Mouse (Mus musculus) ES-E14 (cell line): ENCODE data around the gene Mettl3. TPM values are rescaled to one million over a fixed set of nuclear protein-coding genes. Genes with fewer than 3 reads are reported as not detected.
A peak's percentile ranks its signal among the peaks of the same experiment; 100 is the strongest.

Source experiments
- DNase-seq: peaks from one replicate; pipeline ENCODE4 v3.0.0-alpha.2; 2013; ENCODE audit warnings: low read depth, low spot score
- H3K27ac ChIP-seq: 2 replicates; pipeline ENCODE4 v1.5.1; 2012; ENCODE audit warnings: low read depth, mild to moderate bottlenecking, low read length, moderate library complexity, mixed read lengths; ENCODE audit not compliant: poor library complexity, insufficient read depth, severe bottlenecking
- H3K36me3 ChIP-seq: 2 replicates; pipeline ENCODE4 v1.6.1; 2012; ENCODE audit warnings: mild to moderate bottlenecking, low read length, moderate library complexity, mixed read lengths; ENCODE audit not compliant: control insufficient read depth, poor library complexity, insufficient read depth, severe bottlenecking
- H3K4me1 ChIP-seq, 2 experiments: fragments of 150-350 bp in 1 of 2; sonication (generic) in 1 of 2; 2 replicates each; pipeline ENCODE4 v1.6.1; 2012; ENCODE audit warnings: low read length in 2 of 2, mild to moderate bottlenecking in 1 of 2, mixed read lengths in 1 of 2; ENCODE audit not compliant: control insufficient read depth in 2 of 2, insufficient read depth in 2 of 2, poor library complexity in 1 of 2
- H3K4me3 ChIP-seq, 2 experiments: fragments of 150-350 bp in 1 of 2; sonication (generic) in 1 of 2; 2 replicates each; pipeline ENCODE4 v1.5.1; 2012; ENCODE audit warnings: low read length in 2 of 2, low read depth in 1 of 2, mild to moderate bottlenecking in 1 of 2, mixed read lengths in 1 of 2; ENCODE audit not compliant: insufficient read depth in 1 of 2, poor library complexity in 1 of 2, severe bottlenecking in 1 of 2
- H3K9ac ChIP-seq: 2 replicates; pipeline ENCODE4 v1.6.1; 2012; ENCODE audit warnings: low read depth, mild to moderate bottlenecking, low read length, mixed read lengths; ENCODE audit not compliant: poor library complexity, insufficient read depth, severe bottlenecking
- H3K9me3 ChIP-seq: fragments of 150-350 bp; sonication (generic); 2 replicates; pipeline ENCODE4 v1.6.1; 2012; ENCODE audit warnings: low read depth, mild to moderate bottlenecking, low read length; ENCODE audit not compliant: control insufficient read depth, insufficient read depth
- CHD2 ChIP-seq: IDR thresholded peaks from 2 replicates; pipeline ENCODE4 v1.6.1; 2014; ENCODE audit warnings: mild to moderate bottlenecking, low read depth, low read length, inconsistent platforms
- HCFC1 ChIP-seq: IDR thresholded peaks from 2 replicates; pipeline ENCODE4 v1.6.1; 2012; ENCODE audit warnings: low read length, inconsistent platforms, borderline replicate concordance; ENCODE audit not compliant: insufficient read depth
- MAFK ChIP-seq: IDR thresholded peaks from 2 replicates; pipeline ENCODE4 v1.6.1; 2014; ENCODE audit warnings: mild to moderate bottlenecking, low read depth, low read length, inconsistent platforms; ENCODE audit not compliant: insufficient read depth
- ZC3H11A ChIP-seq: IDR thresholded peaks from 2 replicates; pipeline ENCODE4 v1.6.1; 2012; ENCODE audit warnings: low read depth, mild to moderate bottlenecking, inconsistent platforms, low read length, borderline replicate concordance
- ZNF384 ChIP-seq: IDR thresholded peaks from 2 replicates; pipeline ENCODE4 v1.6.1; 2012; ENCODE audit warnings: low read depth, low read length, inconsistent platforms
- in situ Hi-C, 2 experiments: fragments of 600-800 bp; cut with MboI; formaldehyde crosslinking; loops; one replicate each; pipeline ENCODE4 v1.15.1; 2025; ENCODE audit warnings: low sequenced_read_pairs in 2 of 2, inconsistent platforms in 1 of 2; ENCODE audit not compliant: unreplicated experiment in 2 of 2
- total RNA-seq: library from RNA; depleted of rRNA; stranded (reverse); fragments of 300-350 nt; gene quantifications from 2 replicates; pipeline ENCODE4 v1.2.3, GENCODE M21; 2012; rRNA removed

The Mettl3 gene
- 22.0 and 50.3 TPM in 2 replicates for total RNA-seq

- H3K36me3 ChIP-seq: peaks cover 5% of the 10 kb centered on the region
- in situ Hi-C loops: no loop called here
- H3K9ac ChIP-seq: peak within 1 kb of the TSS; percentile 92
- DNase-seq: peak; percentile 87
- no peaks in the 10 kb centered on the region for H3K4me1 ChIP-seq
- H3K27ac ChIP-seq: peak within 1 kb of the TSS; percentile 96
- TF ChIP-seq ZC3H11A (no peak), CHD2 (no peak), HCFC1 (peak; percentile 92), MAFK (no peak)
- peak within 1 kb of the TSS; percentile 83 to 84 for H3K4me3 ChIP-seq
- H3K9me3 ChIP-seq: no peaks in the 10 kb centered on the region
Observed at GRCm38 (mm10) chr14:52304644-52305271, at the start of gene Mettl3. Gene Mettl3, minus strand, starts transcription at chr14:52305128.

- H3K9me3 ChIP-seq: no peaks in the 10 kb centered on the region
- no peak overlapping the region for H3K27ac ChIP-seq
- DNase-seq: no peak
- no peak overlapping the region for H3K9ac ChIP-seq
- in situ Hi-C loops: loop anchor here in 1 of 2 experiments (25.0 kb wide), 1 partner anchor 427 kb away; the partner anchor contains the start of genes Ndrg2, Rnase13 and Tppp2
- no peak overlapping the region for H3K4me3 ChIP-seq
- H3K4me1 ChIP-seq: peaks cover 0 to 2% of the 10 kb centered on the region in 2 experiments; a peak in 2 of 4 replicates
- TF ChIP-seq MAFK: no peak
- TF ChIP-seq CHD2: no peak
- no peak for TF ChIP-seq ZNF384
- TF ChIP-seq HCFC1: no peak
- TF ChIP-seq ZC3H11A: no peak
- H3K36me3 ChIP-seq: no peaks in the 10 kb centered on the region
Observed at GRCm38 (mm10) chr14:52339512-52339852, 34.6 kb upstream of the Mettl3 start.

- in situ Hi-C loops: loop anchor here in 1 of 2 experiments (25.0 kb wide), 1 partner anchor 427 kb away; the partner anchor contains the start of genes Ndrg2, Rnase13 and Tppp2
- TF ChIP-seq ZC3H11A: peak; percentile 73
- TF ChIP-seq MAFK: no peak
- no peak for TF ChIP-seq ZNF384
- Histone ChIP-seq H3K4me3 (peak overlapping the region in 1 of 2 experiments; percentile 24; a peak in 1 of 4 replicates), H3K4me1 (peaks cover 0 to 2% of the 10 kb centered on the region in 2 experiments; a peak in 2 of 4 replicates), H3K36me3 (no peaks in the 10 kb centered on the region), H3K9ac (no peak overlapping the region; the same call in 1 of the 2 replicates), H3K27ac (no peak overlapping the region), H3K9me3 (no peaks in the 10 kb centered on the region)
- no peak for DNase-seq
Observed at GRCm38 (mm10) chr14:52338751-52339511, 34.0 kb upstream of the Mettl3 start.

GRCm38 (mm10) chr14:52332171-52332570 lies 27.2 kb upstream of the Mettl3 start:
- no peak overlapping the region for H3K9ac ChIP-seq
- H3K36me3 ChIP-seq: no peaks in the 10 kb centered on the region
- no peak overlapping the region for H3K27ac ChIP-seq
- TF ChIP-seq MAFK (no peak), HCFC1 (no peak), CHD2 (no peak), ZNF384 (no peak)
- no peak for DNase-seq
- H3K4me3 ChIP-seq: no peak overlapping the region
- H3K4me1 ChIP-seq: peaks cover 8 to 11% of the 10 kb centered on the region in 2 experiments
- H3K9me3 ChIP-seq: no peaks in the 10 kb centered on the region
- in situ Hi-C loops: loop anchor here in 1 of 2 experiments (25.0 kb wide), 1 partner anchor 420 kb away; the partner anchor contains the start of genes Ndrg2, Rnase13 and Tppp2
